Mouse (Mus musculus): ENCODE measurements at regions not wholly inside any gene's neighbourhood (a gene's known extent, or its start where the extent isn't known, plus 50 kb on each side); places are given as distances from the start of the nearest gene placed in this dataset.

DNA sequence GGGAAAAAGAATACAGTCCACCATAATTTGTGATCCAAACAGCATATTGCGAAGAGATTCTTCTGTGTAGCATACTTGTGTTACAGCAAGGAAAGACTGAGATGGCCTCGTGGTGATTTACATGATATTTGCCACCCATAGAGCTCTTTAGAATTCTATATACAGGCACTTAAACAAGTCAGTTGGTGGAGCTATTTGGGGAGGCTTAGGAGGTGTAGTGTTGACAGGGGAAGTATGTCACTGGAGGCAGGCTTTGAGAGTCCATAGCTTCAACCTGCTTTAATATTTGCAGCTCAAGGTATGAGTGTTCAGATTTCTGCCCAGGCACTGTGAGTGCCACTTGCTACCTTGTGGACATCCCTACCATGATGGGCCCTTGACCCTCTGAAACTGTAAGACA lies 187.3 kb downstream of the Ostf1 start:
- H3K79me2 ChIP-seq (ENCODE audit: control insufficient read depth, insufficient read depth, low read length) = no peaks in the 10 kb centered on the region
- TF ChIP-seq POLR2A (IDR thresholded peaks at IDR 0.05; ENCODE audit: extremely low read depth, insufficient read depth, low read length) = no peak
- no peak for TF ChIP-seq CTCF (IDR thresholded peaks at IDR 0.05; ENCODE audit: low read depth, low read length)
- no peaks in the 10 kb centered on the region for H3K4me1 ChIP-seq (ENCODE audit: control insufficient read depth, insufficient read depth, low read length)
- no peak overlapping the region for H3K27ac ChIP-seq (replicated peaks; ENCODE audit: insufficient read depth, low read depth, low read length)
- no peaks in the 10 kb centered on the region for H3K27me3 ChIP-seq (ENCODE audit: control insufficient read depth, insufficient read depth, low read length)
- H3K36me3 ChIP-seq (ENCODE audit: control insufficient read depth, insufficient read depth, low read length) = no peaks in the 10 kb centered on the region
- no peak overlapping the region for H3K4me3 ChIP-seq (ENCODE audit: insufficient read depth, low read depth, low read length)
- no peak overlapping the region for H3K9ac ChIP-seq (ENCODE audit: low read depth, low read length)
- DNase-seq (ENCODE audit: extremely low read depth, low read depth, low spot score) = no peak
- 76% methylated on average over 2 of the region's 2 CpGs for WGBS

DNA sequence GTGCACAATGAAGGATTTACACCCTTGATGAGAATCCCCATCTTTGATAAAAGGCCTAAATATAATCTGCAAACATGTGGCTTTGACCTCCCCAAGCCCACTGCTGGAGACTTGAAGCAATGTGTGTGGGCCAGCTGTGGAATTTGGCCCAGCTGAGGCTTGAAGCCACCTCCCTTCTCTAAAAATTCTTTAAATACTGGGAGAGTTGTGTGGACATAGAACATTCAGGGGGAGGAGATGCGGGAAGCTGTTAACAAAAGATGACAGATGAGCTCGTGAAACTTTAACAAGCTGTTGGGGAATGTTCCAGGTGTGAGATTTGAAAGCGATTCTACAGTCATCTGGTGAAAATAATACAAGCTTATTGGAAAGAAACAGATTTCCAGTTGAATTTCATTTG lies 195.3 kb downstream of the Ostf1 start:
- 64% methylated on average over 3 of the region's 3 CpGs for WGBS
- TF ChIP-seq POLR2A (IDR thresholded peaks at IDR 0.05; ENCODE audit: extremely low read depth, insufficient read depth, low read length) = no peak
- TF ChIP-seq CTCF (IDR thresholded peaks at IDR 0.05; ENCODE audit: low read depth, low read length) = no peak
- no peaks in the 10 kb centered on the region for H3K27me3 ChIP-seq (ENCODE audit: control insufficient read depth, insufficient read depth, low read length)
- H3K9ac ChIP-seq (ENCODE audit: low read depth, low read length) = no peak overlapping the region
- H3K36me3 ChIP-seq (ENCODE audit: control insufficient read depth, insufficient read depth, low read length) = no peaks in the 10 kb centered on the region
- no peak overlapping the region for H3K27ac ChIP-seq (replicated peaks; ENCODE audit: insufficient read depth, low read depth, low read length)
- no peaks in the 10 kb centered on the region for H3K4me1 ChIP-seq (ENCODE audit: control insufficient read depth, insufficient read depth, low read length)
- H3K79me2 ChIP-seq (ENCODE audit: control insufficient read depth, insufficient read depth, low read length) = no peaks in the 10 kb centered on the region
- no peak overlapping the region for H3K4me3 ChIP-seq (ENCODE audit: insufficient read depth, low read depth, low read length)
- DNase-seq (ENCODE audit: extremely low read depth, low read depth, low spot score) = no peak

DNA sequence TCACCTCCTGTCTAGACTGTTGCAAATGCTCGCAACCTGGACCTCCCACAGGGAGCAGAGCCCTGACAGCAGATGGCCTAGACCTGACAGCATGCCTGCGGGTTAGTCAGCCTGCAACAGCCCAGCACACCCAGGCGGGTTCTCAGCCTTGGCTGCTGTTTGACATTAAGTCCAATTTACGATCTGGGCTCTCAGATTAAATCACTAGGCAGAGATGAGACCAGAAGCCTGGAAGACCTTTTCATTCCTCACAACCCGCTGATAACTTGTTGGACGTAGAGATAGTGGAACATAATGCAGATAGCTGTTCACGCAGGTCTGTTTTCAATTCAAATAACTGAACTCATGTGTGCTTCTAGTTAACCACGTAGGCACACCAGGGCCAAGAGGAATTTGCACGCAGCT lies 211.2 kb downstream of the Ostf1 start:
- Histone ChIP-seq H3K9ac (ENCODE audit: low read depth, low read length) (no peak overlapping the region), H3K36me3 (ENCODE audit: control insufficient read depth, insufficient read depth, low read length) (no peaks in the 10 kb centered on the region), H3K27ac (replicated peaks; ENCODE audit: insufficient read depth, low read depth, low read length) (no peak overlapping the region), H3K4me1 (ENCODE audit: control insufficient read depth, insufficient read depth, low read length) (no peaks in the 10 kb centered on the region), H3K79me2 (ENCODE audit: control insufficient read depth, insufficient read depth, low read length) (no peaks in the 10 kb centered on the region), H3K27me3 (ENCODE audit: control insufficient read depth, insufficient read depth, low read length) (no peaks in the 10 kb centered on the region), H3K4me3 (ENCODE audit: insufficient read depth, low read depth, low read length) (no peak overlapping the region)
- TF ChIP-seq POLR2A (IDR thresholded peaks at IDR 0.05; ENCODE audit: extremely low read depth, insufficient read depth, low read length) (no peak), CTCF (IDR thresholded peaks at IDR 0.05; ENCODE audit: low read depth, low read length) (no peak)
- 69% methylated on average over 9 of the region's 9 CpGs for whole genome bisulfite sequencing
- no peak for DNase-seq (ENCODE audit: extremely low read depth, low read depth, low spot score)

DNA sequence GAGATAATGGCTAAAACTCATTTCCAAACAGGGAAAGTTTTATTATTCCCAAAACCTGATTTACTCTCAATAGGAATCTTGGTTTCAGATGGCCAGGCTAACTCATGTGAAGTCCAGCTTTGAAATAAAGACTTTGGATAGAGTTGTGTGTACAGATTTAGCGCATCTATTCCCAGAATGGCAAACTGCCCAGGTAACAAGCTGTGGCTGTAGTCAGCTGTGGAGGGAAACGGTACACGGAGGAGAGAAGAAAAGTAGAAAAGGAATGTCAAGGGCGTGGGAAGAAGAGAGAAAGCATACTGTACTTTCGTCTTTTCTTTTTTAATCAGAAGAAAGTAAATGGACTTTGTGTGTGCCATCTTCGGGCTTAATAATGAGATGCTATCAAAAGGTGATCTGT lies 213.1 kb downstream of the Ostf1 start:
- 86% methylated on average over 6 of the region's 6 CpGs for WGBS
- H3K9ac ChIP-seq (ENCODE audit: low read depth, low read length) = no peak overlapping the region
- TF ChIP-seq CTCF (IDR thresholded peaks at IDR 0.05; ENCODE audit: low read depth, low read length) = no peak
- TF ChIP-seq POLR2A (IDR thresholded peaks at IDR 0.05; ENCODE audit: extremely low read depth, insufficient read depth, low read length) = no peak

DNA sequence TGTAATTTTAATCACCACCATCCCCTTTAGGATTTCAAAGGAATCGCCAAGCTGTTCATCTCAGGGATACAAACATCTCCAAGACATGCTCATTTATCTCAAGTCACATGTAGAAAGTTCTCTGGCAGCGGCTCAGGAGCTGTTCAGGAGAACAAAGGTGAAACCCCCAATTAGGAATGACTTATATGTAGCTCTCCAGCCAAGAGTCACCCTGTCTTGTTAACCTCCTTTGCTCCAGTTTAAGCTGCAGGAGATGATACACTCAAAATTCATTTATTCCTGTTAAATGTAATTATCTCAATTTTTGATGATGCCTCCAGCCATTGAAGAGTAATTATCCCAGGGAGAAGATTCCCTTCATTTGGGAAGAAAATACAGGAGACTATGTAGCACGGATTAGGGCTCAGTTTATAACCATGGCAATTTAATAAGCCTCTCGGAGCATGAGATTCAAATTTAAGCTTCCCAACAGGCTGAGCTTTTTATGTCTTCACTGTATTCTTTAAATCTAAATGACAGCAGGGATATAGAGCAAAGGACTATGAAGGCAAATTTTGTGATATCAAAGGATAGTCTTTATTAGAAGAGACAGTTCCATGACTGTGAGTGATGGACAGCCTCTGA lies 254.0 kb downstream of the Ostf1 start:
- no peaks in the 10 kb centered on the region; the same call in 1 of the 2 replicates for H3K27me3 ChIP-seq (ENCODE audit: control insufficient read depth, insufficient read depth, low read length)
- H3K36me3 ChIP-seq (ENCODE audit: control insufficient read depth, insufficient read depth, low read length) = no peaks in the 10 kb centered on the region
- DNase-seq (ENCODE audit: extremely low read depth, low read depth, low spot score) = no peak
- no peak for TF ChIP-seq POLR2A (IDR thresholded peaks at IDR 0.05; ENCODE audit: extremely low read depth, insufficient read depth, low read length)
- TF ChIP-seq CTCF (IDR thresholded peaks at IDR 0.05; ENCODE audit: low read depth, low read length) = no peak
- no peaks in the 10 kb centered on the region for H3K4me1 ChIP-seq (ENCODE audit: control insufficient read depth, insufficient read depth, low read length)
- no peak overlapping the region for H3K4me3 ChIP-seq (ENCODE audit: insufficient read depth, low read depth, low read length)
- H3K9ac ChIP-seq (ENCODE audit: low read depth, low read length) = no peak overlapping the region
- H3K27ac ChIP-seq (replicated peaks; ENCODE audit: insufficient read depth, low read depth, low read length) = no peak overlapping the region
- 75% methylated on average over 4 of the region's 4 CpGs for WGBS
- H3K79me2 ChIP-seq (ENCODE audit: control insufficient read depth, insufficient read depth, low read length) = no peaks in the 10 kb centered on the region

More for the DNA sequence above, 213.1 kb downstream of the Ostf1 start:
- Histone ChIP-seq H3K27ac (replicated peaks; ENCODE audit: insufficient read depth, low read depth, low read length) (no peak overlapping the region), H3K27me3 (ENCODE audit: control insufficient read depth, insufficient read depth, low read length) (no peaks in the 10 kb centered on the region), H3K79me2 (ENCODE audit: control insufficient read depth, insufficient read depth, low read length) (no peaks in the 10 kb centered on the region), H3K36me3 (ENCODE audit: control insufficient read depth, insufficient read depth, low read length) (no peaks in the 10 kb centered on the region), H3K4me3 (ENCODE audit: insufficient read depth, low read depth, low read length) (no peak overlapping the region), H3K4me1 (ENCODE audit: control insufficient read depth, insufficient read depth, low read length) (no peaks in the 10 kb centered on the region)
- no peak for DNase-seq (ENCODE audit: extremely low read depth, low read depth, low spot score)

DNA sequence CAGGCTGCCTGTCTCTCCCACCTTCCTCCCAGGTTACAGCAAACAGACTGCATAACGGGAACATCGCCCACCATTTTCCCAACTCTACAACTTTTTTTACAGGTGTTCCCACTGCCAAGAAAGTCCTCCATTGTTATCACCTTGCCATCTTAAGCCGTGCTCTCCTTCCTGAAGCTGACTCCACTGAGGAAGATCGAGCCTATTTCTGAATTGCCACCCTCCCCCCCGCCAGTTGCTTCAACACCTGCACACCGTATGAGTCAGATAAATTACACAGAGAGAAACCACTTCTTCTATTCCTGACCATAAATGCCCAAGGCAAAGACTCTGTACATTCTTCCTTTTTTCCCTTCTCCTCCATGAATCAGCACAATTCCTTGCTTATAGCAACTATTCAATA lies 263.0 kb downstream of the Ostf1 start:
- WGBS = 91% methylated on average over 6 of the region's 6 CpGs
- Histone ChIP-seq H3K4me3 (ENCODE audit: insufficient read depth, low read depth, low read length) (no peak overlapping the region), H3K27me3 (ENCODE audit: control insufficient read depth, insufficient read depth, low read length) (no peaks in the 10 kb centered on the region; the same call in 1 of the 2 replicates), H3K9ac (ENCODE audit: low read depth, low read length) (no peak overlapping the region), H3K27ac (replicated peaks; ENCODE audit: insufficient read depth, low read depth, low read length) (no peak overlapping the region), H3K36me3 (ENCODE audit: control insufficient read depth, insufficient read depth, low read length) (no peaks in the 10 kb centered on the region), H3K4me1 (ENCODE audit: control insufficient read depth, insufficient read depth, low read length) (no peaks in the 10 kb centered on the region; the same call in 1 of the 2 replicates), H3K79me2 (ENCODE audit: control insufficient read depth, insufficient read depth, low read length) (no peaks in the 10 kb centered on the region)
- DNase-seq (ENCODE audit: extremely low read depth, low read depth, low spot score) = no peak
- TF ChIP-seq CTCF (IDR thresholded peaks at IDR 0.05; ENCODE audit: low read depth, low read length) = no peak
- TF ChIP-seq POLR2A (IDR thresholded peaks at IDR 0.05; ENCODE audit: extremely low read depth, insufficient read depth, low read length) = no peak
